Mouse (Mus musculus) midbrain, embryonic 15.5 days (tissue): ENCODE measurements around the gene Tpk1. TPM values are rescaled to one million over a fixed set of nuclear protein-coding genes. Genes with fewer than 3 reads are reported as not detected.

Source experiments
- ATAC-seq: fragments of 200-750 bp; cut with Nextera tagmentation; replicated peaks from 2 replicates; pipeline ENCODE4 v1.8.0; 2017; ENCODE audit warnings: moderate TSS enrichment
- H3K27ac ChIP-seq: fragments of 300-500 bp; sonication (generic); 2 replicates; pipeline ENCODE4 v1.5.1; 2015; ENCODE audit warnings: mild to moderate bottlenecking, inconsistent platforms
- H3K27me3 ChIP-seq: fragments of 300-500 bp; sonication (generic); replicated peaks from 2 replicates; pipeline ENCODE4 v1.6.1; 2015; ENCODE audit warnings: inconsistent platforms
- H3K36me3 ChIP-seq: fragments of 300-500 bp; sonication (generic); replicated peaks from 2 replicates; pipeline ENCODE4 v1.6.1; 2015; ENCODE audit warnings: inconsistent platforms
- H3K4me1 ChIP-seq: fragments of 300-500 bp; sonication (generic); 2 replicates; pipeline ENCODE4 v1.6.1; 2015; ENCODE audit warnings: inconsistent platforms
- H3K4me2 ChIP-seq: fragments of 300-500 bp; sonication (generic); 2 replicates; pipeline ENCODE4 v1.6.1; 2015; ENCODE audit warnings: inconsistent platforms, mild to moderate bottlenecking, moderate library complexity
- H3K4me3 ChIP-seq: fragments of 300-500 bp; sonication (generic); 2 replicates; pipeline ENCODE4 v1.5.1; 2015; ENCODE audit warnings: mild to moderate bottlenecking, inconsistent platforms
- H3K9ac ChIP-seq: fragments of 300-500 bp; sonication (generic); 2 replicates; pipeline ENCODE4 v1.6.1; 2015; ENCODE audit warnings: mild to moderate bottlenecking, inconsistent platforms
- H3K9me3 ChIP-seq: fragments of 300-500 bp; sonication (generic); 2 replicates; pipeline ENCODE4 v1.6.1; 2016; ENCODE audit warnings: inconsistent platforms
- WGBS: fragments of 180-500 bp; shearing (Covaris S2); methylation state at CpG from one replicate; pipeline ENCODE4 v1.1.7; 2015; ENCODE audit warnings: mixed read lengths; 5-methylcytosine and 5-hydroxymethylcytosine counted together
- polyA plus RNA-seq: library from polyadenylated mRNA; unstranded; fragments of >200 nt; fragmentation: Nextera tagmentation; extraction: Ambion mirVana; gene quantifications from 2 replicates; pipeline ENCODE4 v1.2.1, GENCODE M21; 2015

Gene Tpk1
- polyA plus RNA-seq, 1 experiment from 2014 or later, result 5.7 TPM

DNA sequence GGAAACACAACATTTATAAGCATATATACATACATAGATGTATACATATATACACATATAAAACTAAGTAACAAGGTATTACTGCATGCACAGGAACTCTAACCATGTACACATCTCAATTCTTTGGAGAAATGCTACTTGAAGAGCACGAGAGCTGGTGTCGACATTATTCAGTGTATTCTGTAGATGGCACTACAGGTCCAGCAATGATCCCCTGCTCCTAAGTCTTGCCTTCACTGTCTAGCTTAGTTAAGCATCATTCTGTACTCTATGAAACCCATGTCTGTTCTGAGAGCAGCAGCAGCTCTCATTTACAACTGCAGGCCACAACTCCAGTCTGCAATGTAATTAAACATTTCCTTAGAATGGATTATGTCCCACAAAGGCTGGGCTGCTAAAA, 270.5 kb downstream of the Tpk1 start:
- H3K36me3 ChIP-seq, result no peaks in the 10 kb centered on the region
- WGBS, result 65% methylated on average over 2 of the region's 2 CpGs
- H3K27ac ChIP-seq, result no peak overlapping the region
- no peaks in the 10 kb centered on the region for H3K9me3 ChIP-seq
- no peak overlapping the region for H3K4me2 ChIP-seq
- no peaks in the 10 kb centered on the region for H3K4me1 ChIP-seq
- no peak overlapping the region for H3K4me3 ChIP-seq
- H3K9ac ChIP-seq, result no peak overlapping the region
- ATAC-seq, result peak; percentile 95
- no peaks in the 10 kb centered on the region for H3K27me3 ChIP-seq

DNA sequence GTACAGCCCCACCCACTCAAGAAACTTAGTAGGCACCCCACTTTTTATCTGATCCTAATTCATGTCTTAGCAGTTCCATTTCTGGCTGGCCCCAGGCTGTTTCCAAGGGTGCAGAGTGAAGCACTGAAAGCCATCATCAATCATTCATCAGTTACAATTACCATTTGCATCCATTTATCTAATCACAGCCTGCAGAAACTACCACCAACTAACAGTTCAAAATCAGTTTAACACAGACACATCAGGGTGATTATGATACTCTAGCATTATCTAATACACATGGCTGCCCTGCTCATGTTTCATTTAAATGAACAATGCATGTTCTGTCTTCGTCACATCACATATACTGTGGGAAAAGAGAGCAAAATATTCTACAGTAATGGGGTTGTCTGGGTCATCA, 274.7 kb downstream of the Tpk1 start:
- 64% methylated on average over 1 of the region's 1 CpGs for WGBS

DNA sequence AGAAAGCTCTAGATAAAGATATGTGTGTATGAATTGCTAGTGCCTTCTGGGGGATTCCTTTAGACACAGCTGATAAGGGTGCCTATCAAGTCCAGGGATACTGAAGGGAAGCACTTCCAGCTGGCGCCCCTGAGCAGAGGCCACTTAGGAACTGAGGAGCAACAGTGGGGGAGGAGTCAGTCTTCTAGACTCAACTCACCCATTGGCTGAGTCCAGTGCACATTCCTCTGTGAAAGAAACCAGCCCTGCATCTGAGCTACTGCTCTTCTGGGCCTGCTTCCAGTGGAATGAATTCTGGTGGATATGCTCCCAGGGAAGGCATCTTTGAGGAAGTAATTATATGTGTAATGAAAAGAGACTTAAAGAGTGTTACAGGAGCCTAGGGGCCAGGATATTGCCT, 278.8 kb downstream of the Tpk1 start:
- 0 out of 2 replicates have a peak, but pooled peaks have one; percentile 30 for ATAC-seq

More for the DNA sequence above, 274.7 kb downstream of the Tpk1 start:
- H3K4me3 ChIP-seq, result no peak overlapping the region
- no peaks in the 10 kb centered on the region for H3K36me3 ChIP-seq
- no peaks in the 10 kb centered on the region for H3K4me1 ChIP-seq
- no peak overlapping the region for H3K9ac ChIP-seq
- no peak overlapping the region for H3K4me2 ChIP-seq
- H3K9me3 ChIP-seq, result no peaks in the 10 kb centered on the region
- no peaks in the 10 kb centered on the region for H3K27me3 ChIP-seq
- H3K27ac ChIP-seq, result no peak overlapping the region
- no peak for ATAC-seq

DNA sequence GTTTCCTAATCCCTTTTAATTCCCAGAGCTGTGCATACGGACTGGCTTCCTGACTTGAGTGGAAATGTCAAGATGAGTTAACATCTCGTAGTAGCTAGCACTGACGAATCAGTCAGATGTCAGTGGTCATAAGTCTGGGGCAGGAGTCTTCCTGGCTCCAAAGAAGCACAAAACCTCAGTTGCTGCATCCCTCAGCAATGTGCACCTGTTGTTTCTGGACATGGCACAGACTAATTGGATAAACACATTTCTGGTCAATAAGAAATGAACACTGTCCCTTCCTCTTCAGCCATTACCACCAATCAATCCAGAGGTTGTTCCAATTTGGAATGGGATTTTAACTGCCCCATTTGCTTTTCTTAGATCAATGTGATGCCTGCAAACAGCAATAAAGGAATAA, 281.2 kb downstream of the Tpk1 start:
- Histone ChIP-seq H3K27ac (no peak overlapping the region), H3K27me3 (no peaks in the 10 kb centered on the region), H3K9ac (no peak overlapping the region), H3K4me2 (no peak overlapping the region), H3K4me3 (no peak overlapping the region), H3K4me1 (no peaks in the 10 kb centered on the region), H3K36me3 (no peaks in the 10 kb centered on the region), H3K9me3 (no peaks in the 10 kb centered on the region)
- WGBS, result 57% methylated on average over 3 of the region's 3 CpGs
- ATAC-seq, result no peak

More for the DNA sequence above, 278.8 kb downstream of the Tpk1 start:
- H3K4me1 ChIP-seq, result no peaks in the 10 kb centered on the region
- 56% methylated on average over 1 of the region's 1 CpGs for WGBS
- no peak overlapping the region for H3K4me3 ChIP-seq
- H3K27me3 ChIP-seq, result no peaks in the 10 kb centered on the region
- H3K9me3 ChIP-seq, result no peaks in the 10 kb centered on the region
- no peak overlapping the region for H3K27ac ChIP-seq
- no peaks in the 10 kb centered on the region for H3K36me3 ChIP-seq
- H3K9ac ChIP-seq, result no peak overlapping the region
- no peak overlapping the region for H3K4me2 ChIP-seq

DNA sequence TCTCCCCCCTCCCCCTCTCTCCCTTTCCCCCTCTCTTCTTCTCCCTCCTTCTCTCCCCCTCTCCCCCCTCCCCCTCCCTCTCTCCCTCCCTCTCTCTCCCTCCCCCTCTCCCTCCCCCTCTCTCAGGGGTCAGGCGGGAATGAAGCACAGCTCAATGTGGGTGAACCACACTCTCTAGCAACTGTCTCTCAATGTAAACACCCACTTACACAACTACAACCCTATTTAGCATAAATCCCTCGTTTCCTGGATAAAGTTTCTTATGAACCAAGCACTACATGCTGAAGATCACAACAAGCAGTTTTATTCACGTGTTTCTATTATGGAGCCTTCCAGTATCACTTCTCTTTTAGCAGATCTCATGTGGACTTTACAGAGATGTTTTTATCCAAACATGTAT, 281.8 kb downstream of the Tpk1 start:
- 65% methylated on average over 3 of the region's 3 CpGs for WGBS
- no peak overlapping the region for H3K27ac ChIP-seq
- no peaks in the 10 kb centered on the region for H3K27me3 ChIP-seq
- no peak overlapping the region for H3K9ac ChIP-seq
- no peak for ATAC-seq
- H3K36me3 ChIP-seq, result no peaks in the 10 kb centered on the region
- no peak overlapping the region for H3K4me2 ChIP-seq
- no peaks in the 10 kb centered on the region for H3K9me3 ChIP-seq
- H3K4me3 ChIP-seq, result no peak overlapping the region
- no peaks in the 10 kb centered on the region for H3K4me1 ChIP-seq

DNA sequence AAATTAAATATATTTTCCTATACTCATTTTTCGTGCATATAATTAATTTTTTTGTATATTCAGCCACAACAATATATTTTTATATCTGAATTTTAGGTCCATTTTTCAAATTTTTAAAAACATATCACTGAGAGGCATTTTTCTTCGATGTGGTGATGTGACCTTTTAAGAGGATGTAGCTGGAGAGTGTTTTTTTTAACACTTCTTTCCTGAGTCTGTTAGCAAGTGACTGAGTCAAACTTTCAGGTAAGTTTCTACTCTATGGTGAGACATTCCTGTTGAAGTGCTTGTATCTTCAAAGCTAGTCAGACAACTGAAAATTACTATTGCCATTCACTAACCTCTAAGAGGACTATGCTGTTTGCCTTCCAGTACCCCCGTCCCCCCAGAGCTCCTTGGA, 283.3 kb downstream of the Tpk1 start:
- no peak for ATAC-seq
- Histone ChIP-seq H3K4me1 (no peaks in the 10 kb centered on the region), H3K4me2 (no peak overlapping the region), H3K27ac (no peak overlapping the region), H3K9me3 (no peaks in the 10 kb centered on the region), H3K4me3 (no peak overlapping the region), H3K9ac (no peak overlapping the region), H3K36me3 (no peaks in the 10 kb centered on the region), H3K27me3 (no peaks in the 10 kb centered on the region)
- 93% methylated on average over 3 of the region's 3 CpGs for whole genome bisulfite sequencing

DNA sequence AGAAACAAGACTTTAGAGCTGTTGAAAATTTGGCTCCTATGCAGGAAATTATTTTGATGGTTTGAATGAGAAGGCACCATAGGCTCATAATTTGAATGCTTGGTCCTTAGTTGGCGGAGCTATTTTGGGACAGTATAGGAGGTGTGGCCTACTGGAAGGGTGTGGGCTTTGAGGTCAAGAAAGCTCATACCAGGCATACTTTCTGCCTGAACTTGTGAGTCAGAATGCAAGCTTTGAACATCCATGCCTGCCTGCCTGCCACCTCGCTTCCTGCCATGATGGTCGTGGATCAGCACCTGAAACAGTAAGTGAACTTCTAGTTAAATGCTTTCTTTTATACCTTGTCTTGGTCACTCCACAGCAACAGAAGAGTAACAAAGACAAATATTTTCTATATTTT, 283.8 kb downstream of the Tpk1 start:
- Histone ChIP-seq H3K9me3 (no peaks in the 10 kb centered on the region), H3K4me1 (no peaks in the 10 kb centered on the region), H3K36me3 (no peaks in the 10 kb centered on the region), H3K27me3 (no peaks in the 10 kb centered on the region), H3K27ac (no peak overlapping the region), H3K4me2 (no peak overlapping the region), H3K4me3 (no peak overlapping the region), H3K9ac (no peak overlapping the region)
- ATAC-seq, result no peak
- WGBS, result 94% methylated on average over 3 of the region's 3 CpGs

DNA sequence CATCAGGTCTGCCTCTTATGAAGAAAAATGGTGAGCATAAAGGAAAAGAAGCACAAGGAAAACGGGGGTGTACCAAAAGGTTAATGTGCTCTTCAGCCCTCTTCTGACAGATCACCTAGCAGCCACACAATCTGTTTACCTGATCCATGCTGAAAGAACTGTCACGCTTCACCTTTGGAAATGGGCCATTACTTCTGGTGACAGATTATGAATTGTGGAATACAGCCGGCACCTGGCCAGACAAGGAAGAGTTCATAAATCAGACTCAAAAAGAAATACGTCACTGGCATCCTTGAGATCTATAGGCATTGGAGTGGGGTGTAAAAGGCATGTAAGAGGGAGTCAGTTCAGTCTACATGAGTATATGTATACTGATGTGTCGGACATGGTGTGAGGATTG, 292.9 kb downstream of the Tpk1 start:
- H3K27me3 ChIP-seq, result no peaks in the 10 kb centered on the region
- no peak overlapping the region for H3K4me3 ChIP-seq
- H3K4me1 ChIP-seq, result no peaks in the 10 kb centered on the region
- H3K9me3 ChIP-seq, result no peaks in the 10 kb centered on the region
- no peak overlapping the region for H3K27ac ChIP-seq
- no peak overlapping the region for H3K9ac ChIP-seq
- no peak overlapping the region for H3K4me2 ChIP-seq
- no peaks in the 10 kb centered on the region for H3K36me3 ChIP-seq
- ATAC-seq, result no peak
- WGBS, result 92% methylated on average over 5 of the region's 5 CpGs

DNA sequence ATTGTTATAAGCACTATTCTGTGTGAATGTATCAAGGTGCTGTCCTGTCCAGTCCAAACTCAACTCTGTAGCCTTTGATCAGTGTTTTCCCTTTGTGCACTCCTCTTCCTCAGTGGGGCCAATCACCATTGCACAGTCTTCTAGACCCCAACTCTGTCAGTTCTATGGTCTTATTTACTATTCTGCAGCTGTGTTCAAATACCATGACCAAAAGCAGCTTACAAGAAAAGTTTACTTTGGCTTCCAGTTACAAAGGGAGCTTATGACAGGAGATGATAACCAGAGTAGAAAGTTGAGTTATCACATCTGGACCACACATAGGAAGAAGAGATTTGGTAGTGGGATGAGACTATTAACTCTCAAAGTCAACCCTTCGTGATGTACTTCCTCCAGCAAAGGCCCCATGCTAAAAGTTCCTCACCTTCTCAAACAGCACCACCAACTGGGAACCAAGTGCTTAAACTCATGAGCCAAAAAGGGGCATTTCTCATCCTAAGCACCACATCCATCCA, 298.6 kb downstream of the Tpk1 start:
- no peak overlapping the region for H3K27ac ChIP-seq
- no peak for ATAC-seq
- H3K9ac ChIP-seq, result no peak overlapping the region
- H3K9me3 ChIP-seq, result no peaks in the 10 kb centered on the region
- WGBS, result 67% methylated on average over 1 of the region's 1 CpGs
- H3K4me1 ChIP-seq, result no peaks in the 10 kb centered on the region
- no peak overlapping the region for H3K4me3 ChIP-seq
- no peak overlapping the region for H3K4me2 ChIP-seq
- H3K36me3 ChIP-seq, result no peaks in the 10 kb centered on the region
- H3K27me3 ChIP-seq, result no peaks in the 10 kb centered on the region

DNA sequence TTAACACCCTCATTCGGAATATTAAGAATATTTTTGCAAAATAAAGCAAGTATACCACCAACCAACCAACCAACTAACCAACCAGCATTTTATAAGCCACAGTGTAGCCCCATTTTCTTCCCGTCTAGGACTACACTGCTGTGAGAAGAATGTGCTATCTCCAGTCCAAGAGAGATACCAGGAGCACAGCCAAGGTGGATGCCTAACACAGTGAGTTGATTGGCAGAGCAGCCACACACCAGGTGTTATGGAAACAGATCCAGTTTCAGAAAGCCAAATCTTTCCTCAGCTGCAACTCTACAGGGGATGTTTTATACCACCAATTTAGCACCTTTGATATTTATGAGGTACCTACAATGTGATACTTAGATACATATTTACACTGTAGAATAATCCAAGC, 299.1 kb downstream of the Tpk1 start:
- Histone ChIP-seq H3K9ac (no peak overlapping the region), H3K4me2 (no peak overlapping the region), H3K9me3 (no peaks in the 10 kb centered on the region), H3K4me1 (no peaks in the 10 kb centered on the region), H3K4me3 (no peak overlapping the region), H3K36me3 (no peaks in the 10 kb centered on the region), H3K27ac (no peak overlapping the region), H3K27me3 (no peaks in the 10 kb centered on the region)
- ATAC-seq, result no peak
- WGBS, result 88% methylated on average over 2 of the region's 2 CpGs

DNA sequence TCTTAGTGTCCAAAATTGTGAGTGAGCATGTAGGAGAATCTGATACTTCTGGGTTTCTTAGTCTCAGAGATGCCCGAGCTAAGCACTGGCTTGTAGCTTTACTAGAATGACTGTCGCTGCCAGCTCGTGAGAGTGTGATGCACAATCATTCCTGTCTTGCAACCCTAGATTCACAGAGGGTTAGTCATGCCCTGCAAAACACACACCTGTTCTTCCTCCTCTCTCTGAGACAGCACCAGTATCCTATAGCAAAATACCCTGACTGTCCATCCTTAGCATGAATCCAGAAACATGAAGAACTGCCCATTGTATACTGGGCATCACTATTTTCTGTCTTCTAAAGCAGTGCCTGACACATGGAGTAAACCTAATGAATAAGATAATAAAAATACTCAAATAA, 302.2 kb downstream of the Tpk1 start:
- H3K4me1 ChIP-seq, result no peaks in the 10 kb centered on the region
- H3K4me3 ChIP-seq, result no peak overlapping the region
- no peak overlapping the region for H3K9ac ChIP-seq
- H3K27me3 ChIP-seq, result no peaks in the 10 kb centered on the region
- WGBS, result 83% methylated on average over 3 of the region's 3 CpGs
- no peak overlapping the region for H3K27ac ChIP-seq
- no peak for ATAC-seq
- H3K4me2 ChIP-seq, result no peak overlapping the region
- no peaks in the 10 kb centered on the region for H3K9me3 ChIP-seq
- H3K36me3 ChIP-seq, result no peaks in the 10 kb centered on the region

DNA sequence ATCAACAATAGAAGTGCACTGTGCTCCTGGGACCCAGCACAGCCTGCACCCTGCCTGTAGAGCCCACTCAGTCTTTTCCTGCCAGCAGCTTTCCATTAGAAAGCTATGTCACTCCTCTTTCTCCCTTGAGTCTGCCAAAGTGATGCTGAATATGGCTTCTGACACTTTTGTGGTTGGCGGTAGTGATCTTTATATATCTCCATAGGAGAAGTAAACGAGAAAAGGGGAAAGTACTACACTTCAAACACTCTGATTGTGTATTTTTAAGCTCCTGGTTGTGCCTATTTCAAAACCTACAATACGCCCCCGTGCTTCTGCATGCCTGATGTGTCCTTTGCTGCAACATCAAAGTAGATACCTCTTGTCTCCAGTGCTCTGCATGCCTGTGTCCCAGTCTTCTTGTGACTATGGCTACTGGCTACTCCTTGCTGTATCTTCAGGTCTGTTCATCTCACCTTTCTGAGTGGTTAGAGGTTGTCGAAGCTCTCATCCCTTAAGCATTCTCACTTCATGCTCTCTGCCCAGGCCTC, 302.7 kb downstream of the Tpk1 start:
- Histone ChIP-seq H3K4me3 (no peak overlapping the region), H3K27me3 (no peaks in the 10 kb centered on the region), H3K36me3 (no peaks in the 10 kb centered on the region), H3K4me2 (no peak overlapping the region), H3K4me1 (no peaks in the 10 kb centered on the region), H3K9ac (no peak overlapping the region), H3K27ac (no peak overlapping the region), H3K9me3 (no peaks in the 10 kb centered on the region)
- no peak for ATAC-seq
- 87% methylated on average over 5 of the region's 5 CpGs for WGBS

DNA sequence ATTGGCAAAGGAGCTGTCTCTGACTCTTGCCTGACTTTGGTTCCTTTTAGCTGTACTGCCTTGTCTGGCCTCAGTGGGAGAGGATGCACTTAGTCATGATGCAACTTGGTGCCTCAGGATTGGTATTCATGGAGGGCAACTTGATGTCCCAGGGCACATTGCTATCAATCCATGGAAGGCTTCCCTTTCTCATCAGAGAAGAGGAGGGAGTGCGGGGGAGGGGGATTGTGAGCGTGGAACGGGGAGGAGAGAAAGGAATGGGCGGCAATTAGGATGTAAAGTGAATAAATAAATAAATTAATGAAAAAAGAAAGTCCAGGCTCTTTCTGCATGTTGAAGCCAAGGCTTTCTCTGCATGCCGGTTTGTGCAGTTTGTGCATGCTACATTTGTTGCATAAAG, 304.8 kb downstream of the Tpk1 start:
- Histone ChIP-seq H3K9ac (no peak overlapping the region), H3K27me3 (no peaks in the 10 kb centered on the region), H3K4me2 (no peak overlapping the region), H3K27ac (no peak overlapping the region), H3K4me3 (no peak overlapping the region), H3K4me1 (no peaks in the 10 kb centered on the region), H3K9me3 (no peaks in the 10 kb centered on the region), H3K36me3 (no peaks in the 10 kb centered on the region)
- WGBS, result 28% methylated on average over 5 of the region's 5 CpGs
- ATAC-seq, result no peak
